Mouse (Mus musculus) CD4-positive, CD25-positive, alpha-beta regulatory T cell (primary cell): ENCODE measurements around the gene Mrs2. TPM values are rescaled to one million over a fixed set of nuclear protein-coding genes. Genes with fewer than 3 reads are reported as not detected.

ENCODE experiments used
- polyA plus RNA-seq: library from polyadenylated mRNA; unstranded; fragments of 100-300 nt; shearing (Covaris generic); gene quantifications from one replicate; pipeline ENCODE4 v1.2.1, GENCODE M21; 2017

Mrs2 gene
- polyA plus RNA-seq: 26.9 TPM

GRCm38 (mm10) chr13:25019793-25020539 is at the start of gene Mrs2:
TSS of gene Mrs2 (minus strand) at chr13:25020379.

GRCm38 (mm10) chr13:25055873-25056667 is 35.9 kb upstream of the Mrs2 start, which contains the start of gene Dcdc2a:
TSS of gene Dcdc2a (plus strand) at chr13:25056004.

GRCm38 (mm10) chr13:24942512-24943282 is 77.5 kb downstream of the Mrs2 start, which contains the start of gene Gpld1:
TSS of gene Gpld1 (plus strand) at chr13:24943152.

Other genes with a start within 250 kb of the Mrs2 start
- gene BC005537, start 218.7 kb downstream of the Mrs2 start, polyA plus RNA-seq: 20.0 TPM
- 76.9 TPM for gene Acot13, start 188.8 kb downstream of the Mrs2 start, polyA plus RNA-seq
- gene Tdp2, start 188.7 kb downstream of the Mrs2 start, polyA plus RNA-seq: 66.0 TPM
- gene D130043K22Rik, start 175.2 kb downstream of the Mrs2 start, polyA plus RNA-seq: 0.89 TPM
- 0.93 TPM for gene Aldh5a1, start 82.7 kb downstream of the Mrs2 start, polyA plus RNA-seq
- gene Gpld1, start 77.2 kb downstream of the Mrs2 start, polyA plus RNA-seq: 2.9 TPM
- 0.07 TPM for gene Dcdc2a, start 35.6 kb upstream of the Mrs2 start, polyA plus RNA-seq